Mouse (Mus musculus) limb, embryonic 13.5 days (tissue): Measurements from ENCODE around the gene Gm853. TPM values are rescaled to one million over a fixed set of nuclear protein-coding genes. Genes with fewer than 3 reads are reported as not detected.
A peak's percentile ranks its signal among the peaks of the same experiment; 100 is the strongest.

Experiments
- ATAC-seq: fragments of 200-750 bp; cut with Nextera tagmentation; 2 replicates; pipeline ENCODE4 v1.8.0; 2017; ENCODE audit warnings: low read depth, moderate number of reproducible peaks, moderate TSS enrichment; ENCODE audit not compliant: low FRiP score
- H3K27ac ChIP-seq: fragments of 300-500 bp; sonication (generic); 2 replicates; pipeline ENCODE4 v1.5.1; 2015; ENCODE audit warnings: inconsistent platforms, mild to moderate bottlenecking, moderate library complexity
- H3K27me3 ChIP-seq: fragments of 300-500 bp; sonication (generic); 2 replicates; pipeline ENCODE4 v1.6.1; 2015; ENCODE audit warnings: mild to moderate bottlenecking, inconsistent platforms
- H3K36me3 ChIP-seq: fragments of 300-500 bp; sonication (generic); 2 replicates; pipeline ENCODE4 v1.6.1; 2015; ENCODE audit warnings: inconsistent platforms, mild to moderate bottlenecking, moderate library complexity
- H3K4me1 ChIP-seq: fragments of 300-500 bp; sonication (generic); 2 replicates; pipeline ENCODE4 v1.6.1; 2015; ENCODE audit warnings: inconsistent platforms
- H3K4me2 ChIP-seq: fragments of 300-500 bp; sonication (generic); replicated peaks from 2 replicates; pipeline ENCODE4 v1.6.1; 2015; ENCODE audit warnings: inconsistent platforms, mild to moderate bottlenecking, moderate library complexity
- H3K4me3 ChIP-seq: fragments of 300-500 bp; sonication (generic); 2 replicates; pipeline ENCODE4 v1.5.1; 2015; ENCODE audit warnings: moderate library complexity, mild to moderate bottlenecking, inconsistent platforms
- H3K9ac ChIP-seq: fragments of 300-500 bp; sonication (generic); 2 replicates; pipeline ENCODE4 v1.6.1; 2015; ENCODE audit warnings: mild to moderate bottlenecking, inconsistent platforms
- H3K9me3 ChIP-seq: fragments of 300-500 bp; sonication (generic); 2 replicates; pipeline ENCODE4 v1.6.1; 2016; ENCODE audit warnings: inconsistent platforms
- WGBS: fragments of 180-500 bp; shearing (Covaris S2); methylation state at CpG from one replicate; pipeline ENCODE4 v1.1.7; 2015; 5-methylcytosine and 5-hydroxymethylcytosine counted together
- polyA plus RNA-seq: library from polyadenylated mRNA; unstranded; fragments of >200 nt; fragmentation: Nextera tagmentation; extraction: Ambion mirVana; gene quantifications from 2 replicates; pipeline ENCODE4 v1.2.1, GENCODE M21; 2015

The Gm853 gene
- polyA plus RNA-seq, 1 experiment from 2014 or later: not detected

- Histone ChIP-seq H3K4me1 (peaks cover 65% of the 10 kb centered on the region), H3K27ac (0 out of 2 replicates have a peak overlapping the region, but pooled peaks have one; percentile 28)
Measured at GRCm38 (mm10) chr4:130171951-130172765, 50.0 kb downstream of the Gm853 start.

GRCm38 (mm10) chr4:130170362-130170761, 51.8 kb downstream of the Gm853 start:
- Histone ChIP-seq H3K4me2 (no peak overlapping the region), H3K9ac (no peak overlapping the region), H3K4me3 (no peak overlapping the region), H3K9me3 (no peaks in the 10 kb centered on the region), H3K36me3 (no peaks in the 10 kb centered on the region), H3K27me3 (peaks cover 39% of the 10 kb centered on the region), H3K4me1 (peaks cover 66% of the 10 kb centered on the region), H3K27ac (no peak overlapping the region)
- ATAC-seq: no peak
- WGBS: 88% methylated on average over 4 of the region's 4 CpGs

More at GRCm38 (mm10) chr4:130171951-130172765, 50.0 kb downstream of the Gm853 start:
- Histone ChIP-seq H3K4me2 (peak overlapping the region; percentile 32), H3K9me3 (no peaks in the 10 kb centered on the region), H3K4me3 (no peak overlapping the region), H3K27me3 (peaks cover 34% of the 10 kb centered on the region), H3K9ac (no peak overlapping the region), H3K36me3 (no peaks in the 10 kb centered on the region)
- peak; percentile 44; the same call in 1 of the 2 replicates for ATAC-seq
- 43% methylated on average over 11 of the region's 11 CpGs for WGBS

GRCm38 (mm10) chr4:130169411-130169971, 52.7 kb downstream of the Gm853 start:
- H3K4me2 ChIP-seq: no peak overlapping the region
- no peaks in the 10 kb centered on the region for H3K9me3 ChIP-seq
- WGBS: 81% methylated on average over 16 of the region's 16 CpGs
- H3K4me3 ChIP-seq: no peak overlapping the region
- no peak overlapping the region for H3K27ac ChIP-seq
- peaks cover 57% of the 10 kb centered on the region for H3K4me1 ChIP-seq
- H3K27me3 ChIP-seq: peaks cover 30% of the 10 kb centered on the region
- H3K9ac ChIP-seq: no peak overlapping the region
- H3K36me3 ChIP-seq: no peaks in the 10 kb centered on the region
- ATAC-seq: no peak

DNA sequence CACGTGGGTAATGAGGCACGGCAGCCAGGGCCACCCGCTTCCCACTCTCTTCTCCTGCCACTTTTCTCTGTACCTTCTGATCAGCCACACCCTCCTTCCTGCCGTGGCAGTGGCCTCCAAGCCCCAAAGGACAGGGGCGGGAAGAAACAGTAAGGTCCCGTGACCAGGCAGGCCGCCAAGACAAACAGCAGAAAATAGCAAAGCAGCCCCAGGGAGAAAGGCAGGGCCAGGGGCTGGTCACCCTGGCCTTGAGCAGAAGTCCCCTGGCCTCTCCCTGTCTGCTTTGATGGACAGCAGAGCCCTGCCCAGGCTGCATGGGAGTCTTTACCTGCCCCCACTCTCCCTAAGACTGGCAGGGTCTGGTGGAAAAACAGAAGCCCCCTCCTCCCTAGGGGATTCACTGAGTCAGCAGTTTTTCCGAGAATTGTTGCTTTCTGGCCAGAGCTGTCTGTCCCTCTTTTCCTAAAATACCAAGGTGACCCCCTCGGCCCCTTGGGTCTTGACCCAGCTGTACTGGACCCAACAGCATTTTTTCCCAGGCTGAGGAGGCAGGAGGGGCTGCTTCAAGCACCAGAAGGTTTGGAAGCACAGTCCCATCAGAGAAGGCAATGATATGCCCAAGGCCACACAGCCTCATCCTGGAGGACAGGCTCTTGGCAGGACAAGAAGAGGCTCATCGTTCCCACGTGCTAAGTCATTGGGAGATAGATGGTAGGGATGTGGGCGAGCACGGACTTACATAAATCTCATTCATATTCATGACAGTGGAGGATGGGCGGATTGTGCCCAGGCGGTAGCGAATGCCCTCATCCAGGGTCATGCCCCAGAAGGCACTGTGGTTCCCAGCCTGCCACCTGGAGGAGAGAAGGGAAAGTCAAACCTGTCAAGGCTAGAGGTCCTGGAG, 53.7 kb downstream of the Gm853 start:
- H3K9me3 ChIP-seq: no peaks in the 10 kb centered on the region
- H3K4me3 ChIP-seq: no peak overlapping the region
- ATAC-seq: no peak
- H3K36me3 ChIP-seq: no peaks in the 10 kb centered on the region
- H3K9ac ChIP-seq: 0 out of 2 replicates have a peak overlapping the region, but pooled peaks have one; percentile 5
- H3K4me1 ChIP-seq: peaks cover 59% of the 10 kb centered on the region
- no peak overlapping the region for H3K27ac ChIP-seq
- 45% methylated on average over 16 of the region's 16 CpGs for WGBS
- H3K27me3 ChIP-seq: peaks cover 25% of the 10 kb centered on the region
- H3K4me2 ChIP-seq: peak overlapping the region; percentile 23

DNA sequence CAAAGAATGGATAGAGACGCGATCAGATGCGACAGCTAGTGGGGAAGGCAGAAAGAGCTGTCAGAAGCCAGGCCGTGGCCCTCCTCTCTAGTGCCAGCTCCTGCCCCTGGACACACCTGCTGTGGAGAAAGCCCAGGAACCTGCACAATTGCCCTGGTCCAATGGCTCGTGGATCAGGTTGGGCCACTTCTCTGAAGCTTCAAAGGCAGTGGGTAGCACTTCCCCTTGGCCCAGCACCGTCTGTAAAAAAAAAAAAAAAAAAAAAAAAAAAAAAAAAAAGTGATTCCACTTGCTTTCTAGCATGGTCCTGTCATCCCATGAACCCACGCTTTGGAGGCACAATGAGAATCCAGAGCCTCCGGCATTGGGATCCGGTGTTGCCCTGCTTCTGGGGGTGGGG, 54.4 kb downstream of the Gm853 start:
- Histone ChIP-seq H3K27ac (no peak overlapping the region), H3K4me1 (peaks cover 66% of the 10 kb centered on the region), H3K9me3 (no peaks in the 10 kb centered on the region), H3K27me3 (peaks cover 27% of the 10 kb centered on the region; the same call in 1 of the 2 replicates), H3K4me3 (no peak overlapping the region), H3K36me3 (no peaks in the 10 kb centered on the region), H3K9ac (no peak overlapping the region), H3K4me2 (peak overlapping the region; percentile 41)
- no peak for ATAC-seq
- 57% methylated on average over 9 of the region's 9 CpGs for WGBS

- no peak overlapping the region for H3K27ac ChIP-seq
- H3K4me1 ChIP-seq: peaks cover 63% of the 10 kb centered on the region
- ATAC-seq: no peak
- 50% methylated on average over 22 of the region's 22 CpGs for WGBS
- H3K9me3 ChIP-seq: no peaks in the 10 kb centered on the region
- H3K27me3 ChIP-seq: peaks cover 31% of the 10 kb centered on the region
- no peak overlapping the region for H3K4me3 ChIP-seq
- no peaks in the 10 kb centered on the region for H3K36me3 ChIP-seq
- no peak overlapping the region for H3K9ac ChIP-seq
- peak overlapping the region; percentile 41 for H3K4me2 ChIP-seq
Measured at GRCm38 (mm10) chr4:130167321-130167720, 54.9 kb downstream of the Gm853 start.

DNA sequence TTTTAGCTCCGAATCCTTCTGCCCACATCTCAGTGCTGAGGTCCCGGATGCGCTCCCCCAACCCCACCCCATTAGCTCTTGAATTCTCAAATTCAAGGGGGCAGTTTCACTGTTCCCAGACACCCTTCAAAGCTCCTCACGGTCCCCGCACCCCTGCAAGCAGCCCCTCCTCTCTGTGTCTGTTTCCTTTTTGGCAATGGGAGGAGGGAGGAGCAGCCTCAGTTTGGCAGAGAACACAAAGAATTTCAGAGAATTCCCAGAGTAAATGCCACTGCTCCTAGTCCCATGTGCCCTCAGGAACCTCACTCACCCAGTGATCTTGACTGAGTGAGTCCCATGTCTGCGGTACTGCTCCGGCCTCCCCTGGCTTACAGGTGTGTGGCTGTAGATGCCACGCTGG, 55.6 kb downstream of the Gm853 start:
- ATAC-seq: no peak
- Histone ChIP-seq H3K27ac (no peak overlapping the region), H3K36me3 (no peaks in the 10 kb centered on the region), H3K9me3 (no peaks in the 10 kb centered on the region), H3K9ac (no peak overlapping the region), H3K4me1 (peaks cover 56% of the 10 kb centered on the region), H3K4me2 (no peak overlapping the region), H3K4me3 (no peak overlapping the region), H3K27me3 (peaks cover 36% of the 10 kb centered on the region)
- WGBS: 62% methylated on average over 8 of the region's 8 CpGs

- no peaks in the 10 kb centered on the region for H3K9me3 ChIP-seq
- 69% methylated on average over 18 of the region's 18 CpGs for WGBS
- no peak overlapping the region for H3K9ac ChIP-seq
- H3K4me3 ChIP-seq: no peak overlapping the region
- no peak for ATAC-seq
- H3K36me3 ChIP-seq: no peaks in the 10 kb centered on the region
- no peak overlapping the region for H3K27ac ChIP-seq
- H3K27me3 ChIP-seq: peaks cover 38% of the 10 kb centered on the region
- no peak overlapping the region for H3K4me2 ChIP-seq
- peaks cover 50% of the 10 kb centered on the region for H3K4me1 ChIP-seq
Measured at GRCm38 (mm10) chr4:130166061-130166460, 56.1 kb downstream of the Gm853 start.

DNA sequence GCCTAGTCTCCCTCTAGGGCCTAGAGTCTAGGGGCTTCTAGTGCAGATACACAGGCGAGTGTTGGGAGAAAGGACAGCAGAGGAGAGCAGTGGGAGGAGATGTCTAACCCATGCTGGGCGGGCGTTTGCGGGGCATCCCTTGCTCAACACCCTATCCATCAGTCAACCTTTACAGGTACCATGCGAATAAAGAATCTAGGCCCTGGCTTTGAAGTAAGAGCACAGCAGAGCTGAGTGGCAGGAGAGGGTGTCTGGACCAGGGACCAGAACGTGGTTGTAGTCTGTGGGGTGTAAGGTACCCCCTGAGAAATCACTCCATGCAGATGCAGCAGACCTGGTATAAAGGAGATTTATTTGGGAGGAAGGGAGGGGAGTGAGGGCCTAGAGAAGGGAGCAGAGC, 58.1 kb downstream of the Gm853 start:
- Histone ChIP-seq H3K36me3 (no peaks in the 10 kb centered on the region), H3K27me3 (peaks cover 38% of the 10 kb centered on the region), H3K4me2 (peak overlapping the region; percentile 55; the same call in 1 of the 2 replicates), H3K27ac (no peak overlapping the region), H3K9ac (no peak overlapping the region), H3K4me3 (no peak overlapping the region), H3K4me1 (peaks cover 50% of the 10 kb centered on the region), H3K9me3 (no peaks in the 10 kb centered on the region)
- WGBS: 77% methylated on average over 6 of the region's 6 CpGs
- ATAC-seq: no peak

GRCm38 (mm10) chr4:130163391-130163861, 58.8 kb downstream of the Gm853 start:
- WGBS: 5% methylated on average over 20 of the region's 20 CpGs
- H3K9me3 ChIP-seq: no peaks in the 10 kb centered on the region
- peaks cover 44% of the 10 kb centered on the region for H3K4me1 ChIP-seq
- 0 out of 2 replicates have a peak, but pooled peaks have one; percentile 22 for ATAC-seq
- H3K4me2 ChIP-seq: peak overlapping the region; percentile 55
- no peaks in the 10 kb centered on the region for H3K36me3 ChIP-seq
- H3K27ac ChIP-seq: peak overlapping the region; percentile 39; the same call in 1 of the 2 replicates
- peak overlapping the region; percentile 20 for H3K4me3 ChIP-seq
- H3K9ac ChIP-seq: peak overlapping the region; percentile 37; the same call in 1 of the 2 replicates
- peaks cover 38% of the 10 kb centered on the region for H3K27me3 ChIP-seq

- Histone ChIP-seq H3K4me3 (no peak overlapping the region), H3K4me1 (peaks cover 23% of the 10 kb centered on the region), H3K4me2 (no peak overlapping the region), H3K9ac (no peak overlapping the region), H3K27me3 (peaks cover 29% of the 10 kb centered on the region), H3K27ac (no peak overlapping the region), H3K36me3 (no peaks in the 10 kb centered on the region), H3K9me3 (no peaks in the 10 kb centered on the region)
- ATAC-seq: no peak
- WGBS: 39% methylated on average over 4 of the region's 4 CpGs
Measured at GRCm38 (mm10) chr4:130161349-130161748, 60.9 kb downstream of the Gm853 start.
